Mouse (Mus musculus) embryo, embryonic 11 days (tissue): Measurements from ENCODE around the gene Hist1h2ab.

Experiments
- DNase-seq: peaks from one replicate; pipeline ENCODE4 v3.0.0-alpha.2; 2015

Hist1h2ab gene

DNA sequence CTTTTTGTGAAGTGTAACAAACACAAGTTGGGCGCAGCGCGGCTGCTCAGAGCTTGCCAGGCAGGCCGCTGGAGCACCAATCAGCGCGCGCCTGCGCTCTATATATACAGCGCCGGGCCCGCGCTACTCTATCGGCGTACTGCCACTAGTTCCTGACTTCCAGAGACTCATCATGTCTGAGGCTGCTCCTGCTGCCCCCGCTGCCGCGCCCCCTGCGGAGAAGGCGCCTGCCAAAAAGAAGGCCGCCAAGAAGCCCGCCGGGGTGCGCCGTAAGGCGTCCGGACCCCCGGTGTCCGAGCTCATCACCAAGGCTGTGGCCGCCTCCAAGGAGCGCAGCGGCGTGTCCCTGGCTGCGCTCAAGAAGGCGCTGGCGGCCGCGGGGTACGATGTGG, 12.3 kb upstream of the Hist1h2ab start, which contains the start of gene Hist1h1c:
Gene Hist1h1c, plus strand, starts transcription at position 132 of the 392 bp plus-strand sequence.
- DNase-seq = peak; percentile 95

DNA sequence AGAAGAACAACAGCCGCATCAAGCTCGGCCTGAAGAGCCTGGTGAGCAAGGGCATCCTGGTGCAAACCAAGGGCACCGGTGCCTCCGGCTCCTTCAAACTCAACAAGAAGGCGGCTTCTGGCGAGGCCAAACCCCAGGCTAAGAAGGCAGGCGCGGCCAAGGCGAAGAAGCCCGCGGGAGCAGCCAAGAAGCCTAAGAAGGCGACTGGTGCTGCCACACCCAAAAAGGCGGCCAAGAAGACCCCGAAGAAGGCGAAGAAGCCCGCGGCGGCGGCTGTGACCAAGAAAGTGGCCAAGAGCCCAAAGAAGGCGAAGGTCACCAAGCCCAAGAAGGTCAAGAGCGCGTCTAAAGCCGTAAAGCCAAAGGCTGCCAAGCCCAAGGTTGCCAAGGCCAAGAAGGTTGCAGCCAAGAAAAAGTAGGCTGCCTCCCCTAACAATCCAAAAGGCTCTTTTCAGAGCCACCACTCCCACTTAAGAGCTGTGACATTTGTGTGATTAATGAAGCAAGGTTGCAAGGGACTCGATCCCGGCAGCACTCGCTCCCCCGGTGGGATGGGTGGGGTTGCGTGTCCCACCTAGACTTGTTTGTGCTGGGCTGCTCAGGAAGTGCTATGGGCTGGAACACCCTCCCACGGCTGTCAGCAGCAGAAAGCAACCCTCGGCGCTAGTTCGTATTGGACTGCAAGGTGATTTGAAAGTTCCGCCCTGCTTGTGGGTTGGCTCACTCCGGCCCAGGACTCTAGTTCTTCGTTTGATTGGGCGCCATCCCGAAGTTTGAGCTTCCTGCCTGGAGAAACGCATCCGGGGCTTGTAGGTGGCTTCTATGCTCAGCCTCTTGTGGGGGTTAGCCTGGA, 11.6 kb upstream of the Hist1h2ab start:
- peak; percentile 93 for DNase-seq

DNA sequence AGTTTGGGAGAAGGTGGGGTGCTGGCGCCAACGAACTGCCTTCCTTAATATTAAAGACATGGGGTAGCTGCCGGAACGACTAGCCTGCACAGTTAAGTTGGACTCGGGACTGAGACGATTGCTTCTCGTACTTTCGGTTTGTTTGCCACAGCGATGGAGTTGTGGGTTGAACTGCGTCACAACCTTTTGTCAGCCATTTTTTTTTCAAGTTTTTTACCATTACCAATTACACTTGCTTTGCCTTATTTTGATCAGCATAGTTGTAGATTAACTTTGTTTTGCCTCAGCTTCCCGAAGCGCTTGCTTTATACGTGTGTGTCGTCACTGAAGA, 11.0 kb upstream of the Hist1h2ab start:
- no peak for DNase-seq

DNA sequence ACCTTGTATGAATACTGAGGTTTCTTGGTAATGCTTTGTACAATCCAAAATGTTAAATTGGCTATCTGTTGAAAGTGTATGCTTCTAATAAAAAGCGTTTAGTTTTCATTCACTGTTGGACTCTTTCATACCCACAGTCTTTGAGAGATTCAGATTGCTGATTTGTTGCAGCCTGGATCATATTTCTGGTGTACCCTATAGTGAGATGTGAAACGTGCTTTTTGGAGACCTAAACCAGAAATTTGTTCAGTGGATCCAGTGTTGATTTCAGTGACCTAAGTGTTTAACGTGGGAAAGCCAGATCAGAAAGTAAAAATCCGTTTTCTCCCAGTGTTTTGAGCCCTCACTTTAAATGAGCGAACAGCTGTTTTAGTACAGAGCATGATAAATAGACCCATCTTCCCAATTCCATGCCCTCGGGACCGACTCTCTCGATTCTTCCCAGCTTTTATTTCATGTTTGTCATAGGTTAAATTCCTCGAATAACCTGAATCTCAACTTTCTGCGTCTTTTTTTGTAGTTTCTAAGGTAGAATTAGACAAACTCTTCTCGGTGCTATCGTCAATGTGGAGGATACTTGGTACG, 10.6 kb upstream of the Hist1h2ab start:
- peak; percentile 42 for DNase-seq

DNA sequence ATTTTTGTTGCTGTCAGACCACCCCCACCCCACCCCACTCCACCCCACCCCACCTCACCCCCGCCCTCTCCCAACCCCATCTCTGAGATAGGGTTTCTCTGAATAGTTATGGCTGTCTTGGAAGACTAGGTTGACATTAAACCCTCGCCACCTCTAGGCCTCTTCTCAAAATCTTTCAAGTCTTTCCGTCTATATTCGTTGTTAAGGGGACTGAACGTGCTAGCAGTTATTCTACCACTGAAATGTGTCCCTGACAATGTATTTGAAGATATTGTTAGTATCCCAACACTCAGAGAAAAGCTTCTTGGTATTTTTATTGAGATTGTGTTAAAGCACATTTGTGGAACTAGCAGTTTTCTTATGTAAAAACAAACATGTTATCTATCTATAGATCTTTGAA, 10.0 kb upstream of the Hist1h2ab start:
- no peak for DNase-seq

DNA sequence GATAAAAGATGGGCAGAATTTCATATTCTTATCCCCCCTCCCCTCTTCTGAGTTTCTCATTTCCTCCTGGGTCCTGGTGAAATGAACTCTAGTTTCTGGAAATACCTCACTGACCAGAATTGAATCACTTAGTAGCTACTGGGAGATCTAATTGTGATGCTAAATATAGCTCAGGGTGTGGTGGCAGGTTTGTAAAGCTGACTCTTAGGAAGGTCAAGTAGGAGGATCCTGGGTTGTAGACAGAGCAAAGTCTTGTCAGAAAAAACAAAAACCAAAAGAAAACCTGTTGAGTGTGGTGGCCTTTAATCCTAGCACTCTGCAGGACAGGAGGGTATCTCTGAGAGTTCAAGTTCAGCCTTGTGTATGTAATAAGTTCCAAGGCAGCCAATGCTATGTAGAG, 8.9 kb upstream of the Hist1h2ab start:
- no peak for DNase-seq

DNA sequence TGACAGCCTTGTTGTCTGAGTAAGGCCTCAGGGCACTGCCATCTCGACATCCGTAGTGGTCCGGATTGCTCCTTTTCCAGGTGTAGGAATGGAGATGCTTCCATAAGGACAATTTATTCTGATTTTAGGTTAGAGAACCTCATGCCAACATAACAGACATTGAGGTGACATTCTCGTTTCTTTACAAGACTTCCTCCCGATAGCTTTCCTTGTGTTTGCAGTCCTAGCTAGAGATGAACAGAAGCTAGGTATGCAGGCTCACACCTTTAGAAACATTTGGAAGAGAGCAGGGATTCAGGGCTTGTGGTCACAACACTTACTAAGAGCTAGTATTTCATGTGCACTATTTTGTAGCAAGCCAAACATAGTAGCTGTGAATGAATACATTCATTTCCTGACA, 7.7 kb upstream of the Hist1h2ab start:
- no peak for DNase-seq

DNA sequence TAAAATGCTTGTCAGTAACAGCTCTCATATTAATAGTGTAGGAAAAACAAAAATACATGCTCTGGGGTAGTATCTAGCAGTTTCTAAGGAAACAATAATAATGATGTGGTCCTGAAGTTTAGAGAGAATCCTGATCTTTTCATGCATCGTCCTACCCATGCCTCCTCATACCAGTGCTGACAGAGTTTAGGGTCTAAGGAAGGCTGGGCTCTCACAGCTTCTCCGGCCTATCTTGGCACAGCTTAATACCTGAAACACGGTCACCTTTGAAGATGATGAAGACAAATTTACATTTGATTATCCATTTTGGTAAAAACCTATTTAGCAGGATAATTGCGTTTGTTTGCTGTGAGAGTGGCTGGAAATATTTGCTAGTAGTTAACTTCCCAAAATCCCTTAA, 7.0 kb upstream of the Hist1h2ab start:
- peak; percentile 37 for DNase-seq

DNA sequence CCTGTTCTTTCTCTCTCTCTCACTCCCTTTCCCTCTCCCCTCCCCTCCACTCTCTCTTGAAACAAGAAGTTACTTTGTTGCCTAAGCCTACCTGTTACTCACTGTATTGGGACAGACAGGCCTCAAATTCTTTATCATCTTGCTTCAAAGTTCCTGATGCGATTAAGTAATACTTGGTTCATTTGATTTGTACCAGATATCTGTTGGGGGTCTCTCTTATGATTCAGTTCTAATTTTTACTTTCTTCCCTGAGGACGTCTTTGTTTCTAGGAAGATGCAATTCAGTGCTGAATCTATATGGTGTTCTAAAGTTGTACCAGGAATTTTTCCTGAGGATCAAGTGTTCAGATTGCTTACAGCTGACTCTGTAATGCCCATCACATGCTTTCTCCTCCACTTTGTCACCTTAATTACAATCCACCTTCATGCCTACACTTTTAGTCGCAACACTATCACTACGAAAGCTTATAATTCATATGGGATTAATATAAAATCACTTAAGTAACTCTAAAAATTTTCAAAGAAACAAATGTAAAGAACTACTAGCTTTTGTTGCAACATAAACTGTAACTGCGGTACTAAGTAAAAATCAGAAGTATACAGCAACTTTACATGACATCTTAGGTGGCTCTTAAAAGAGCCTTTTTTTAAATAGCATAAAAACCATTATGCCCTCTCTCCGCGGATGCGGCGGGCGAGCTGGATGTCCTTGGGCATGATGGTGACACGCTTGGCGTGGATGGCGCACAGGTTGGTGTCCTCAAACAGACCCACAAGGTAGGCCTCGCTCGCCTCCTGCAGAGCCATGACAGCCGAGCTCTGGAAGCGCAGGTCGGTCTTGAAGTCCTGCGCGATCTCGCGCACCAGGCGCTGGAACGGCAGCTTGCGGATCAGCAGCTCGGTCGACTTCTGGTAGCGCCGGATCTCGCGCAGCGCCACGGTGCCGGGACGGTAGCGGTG, 6.2 kb upstream of the Hist1h2ab start:
- DNase-seq = peak; percentile 47

DNA sequence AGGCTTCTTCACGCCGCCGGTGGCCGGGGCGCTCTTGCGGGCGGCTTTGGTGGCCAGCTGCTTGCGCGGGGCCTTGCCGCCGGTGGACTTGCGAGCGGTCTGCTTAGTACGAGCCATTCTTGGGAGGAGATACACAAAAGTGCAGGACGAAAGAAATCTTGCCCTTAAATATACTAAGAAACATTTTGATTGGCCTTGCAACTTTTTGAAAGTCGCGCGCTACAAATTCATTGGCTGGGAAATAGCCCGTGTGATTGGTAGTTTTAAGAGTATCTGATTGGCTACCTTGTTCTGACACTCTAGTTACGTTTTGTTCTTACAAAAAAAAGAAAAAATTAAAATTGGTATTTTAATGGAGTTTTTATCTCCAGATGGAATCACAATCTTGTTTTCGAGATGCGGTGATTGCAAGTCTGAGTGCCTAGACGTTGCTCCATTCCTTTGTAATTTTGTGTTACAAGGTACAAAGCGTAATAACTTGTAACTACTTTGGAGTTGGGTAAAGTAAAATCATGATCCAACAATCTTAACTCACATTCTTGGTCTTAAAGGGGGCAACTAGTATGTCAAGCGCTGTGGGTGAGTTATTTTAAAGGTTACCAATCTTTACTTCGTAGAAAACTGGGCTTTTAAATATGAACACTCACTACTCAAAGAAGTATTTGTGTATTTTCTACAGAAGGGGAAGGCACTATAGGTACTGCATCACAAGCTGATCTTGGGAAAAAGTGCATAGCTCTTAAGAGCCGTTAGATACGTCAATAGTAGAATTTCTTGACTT, 5.4 kb upstream of the Hist1h2ab start, which contains the start of gene Hist1h3c:
Gene Hist1h3c, minus strand, starts transcription at position 222 of the 781 bp plus-strand sequence.
- DNase-seq = peak; percentile 93

DNA sequence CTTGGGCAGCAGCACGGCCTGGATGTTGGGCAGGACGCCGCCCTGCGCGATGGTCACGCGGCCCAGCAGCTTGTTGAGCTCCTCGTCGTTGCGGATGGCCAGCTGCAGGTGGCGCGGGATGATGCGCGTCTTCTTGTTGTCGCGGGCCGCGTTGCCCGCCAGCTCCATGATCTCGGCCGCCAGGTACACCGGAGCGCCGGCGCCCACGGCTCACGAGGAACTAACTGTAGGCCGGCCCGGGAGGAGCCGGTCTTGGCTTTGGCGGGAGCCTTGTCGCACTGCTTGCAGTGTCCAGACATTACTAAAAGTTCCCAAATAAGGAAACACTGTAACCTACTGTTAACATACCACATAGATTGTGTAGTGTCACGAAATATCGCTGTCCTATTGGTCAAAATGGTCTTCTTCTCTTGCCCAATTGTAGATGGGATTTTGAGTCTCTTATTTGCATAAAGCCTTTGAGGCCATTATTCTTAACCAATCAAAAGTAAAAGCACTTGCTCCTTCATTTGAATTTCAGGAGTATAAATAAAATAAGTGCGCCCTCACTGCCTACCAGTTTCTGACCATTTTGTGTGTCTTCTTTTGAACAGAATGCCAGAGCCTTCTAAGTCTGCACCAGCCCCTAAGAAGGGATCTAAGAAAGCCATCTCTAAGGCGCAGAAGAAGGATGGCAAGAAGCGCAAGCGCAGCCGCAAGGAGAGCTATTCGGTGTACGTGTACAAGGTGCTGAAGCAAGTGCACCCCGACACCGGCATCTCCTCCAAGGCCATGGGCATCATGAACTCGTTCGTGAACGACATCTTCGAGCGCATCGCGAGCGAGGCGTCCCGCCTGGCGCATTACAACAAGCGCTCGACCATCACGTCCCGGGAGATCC, 4.5 kb upstream of the Hist1h2ab start, which contains the start of gene Hist1h2bb:
Gene Hist1h2bb, plus strand, starts transcription at position 534 of the 880 bp plus-strand sequence.
- peak; percentile 92 for DNase-seq

DNA sequence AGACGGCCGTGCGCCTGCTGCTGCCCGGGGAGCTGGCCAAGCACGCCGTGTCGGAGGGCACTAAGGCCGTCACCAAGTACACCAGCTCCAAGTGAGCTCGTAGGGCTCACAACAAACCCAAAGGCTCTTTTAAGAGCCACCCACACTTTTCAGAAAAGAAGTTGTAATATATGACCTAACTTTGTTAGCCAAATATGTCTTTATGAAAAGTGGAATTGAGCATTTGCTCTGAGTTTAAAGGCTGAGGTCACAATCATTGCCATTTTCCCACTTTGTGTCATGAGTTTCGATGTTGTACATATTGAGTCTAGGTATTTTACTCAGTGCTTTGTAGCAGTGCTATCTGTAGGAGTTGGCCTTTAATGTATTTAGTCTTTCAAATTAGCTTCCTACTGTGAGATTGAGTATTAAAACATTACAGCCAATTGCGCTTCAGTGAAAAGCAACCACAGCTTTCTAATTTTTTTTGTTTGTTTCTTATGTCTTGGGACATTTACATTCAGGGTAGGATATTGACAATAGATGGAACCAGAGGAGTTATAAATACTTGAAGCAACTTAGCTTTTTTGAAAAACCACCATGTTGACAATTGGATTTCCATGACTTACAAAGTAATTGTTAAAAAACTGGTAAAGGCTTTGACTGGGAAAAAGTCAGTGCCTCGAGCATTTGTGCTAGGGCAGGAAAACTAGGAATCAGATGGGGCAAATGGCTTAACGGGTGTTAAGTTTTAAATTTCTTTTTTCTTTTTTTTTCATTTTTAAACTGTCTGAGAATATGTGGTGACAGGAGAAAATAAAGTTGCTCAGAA, 3.6 kb upstream of the Hist1h2ab start:
- peak; percentile 60 for DNase-seq

DNA sequence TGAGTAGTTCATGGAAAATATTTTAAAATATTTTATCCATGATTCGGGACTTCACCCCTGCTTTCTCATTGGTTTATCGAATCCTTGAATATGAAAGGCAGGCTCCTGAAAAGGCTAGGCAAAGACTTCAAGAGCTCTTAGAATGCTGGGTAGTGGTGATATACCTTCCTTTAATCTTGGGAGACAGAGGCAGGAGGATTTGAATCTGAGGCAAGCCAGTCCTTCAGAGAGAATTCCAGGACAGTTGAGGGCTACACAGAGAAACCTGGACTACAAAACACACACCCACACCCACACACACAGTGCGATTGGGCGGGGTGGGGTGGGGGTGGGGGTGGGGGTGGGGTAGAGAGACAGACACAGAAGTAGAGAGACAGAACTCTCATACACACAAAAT, 3.0 kb upstream of the Hist1h2ab start:
- DNase-seq = peak; percentile 58

DNA sequence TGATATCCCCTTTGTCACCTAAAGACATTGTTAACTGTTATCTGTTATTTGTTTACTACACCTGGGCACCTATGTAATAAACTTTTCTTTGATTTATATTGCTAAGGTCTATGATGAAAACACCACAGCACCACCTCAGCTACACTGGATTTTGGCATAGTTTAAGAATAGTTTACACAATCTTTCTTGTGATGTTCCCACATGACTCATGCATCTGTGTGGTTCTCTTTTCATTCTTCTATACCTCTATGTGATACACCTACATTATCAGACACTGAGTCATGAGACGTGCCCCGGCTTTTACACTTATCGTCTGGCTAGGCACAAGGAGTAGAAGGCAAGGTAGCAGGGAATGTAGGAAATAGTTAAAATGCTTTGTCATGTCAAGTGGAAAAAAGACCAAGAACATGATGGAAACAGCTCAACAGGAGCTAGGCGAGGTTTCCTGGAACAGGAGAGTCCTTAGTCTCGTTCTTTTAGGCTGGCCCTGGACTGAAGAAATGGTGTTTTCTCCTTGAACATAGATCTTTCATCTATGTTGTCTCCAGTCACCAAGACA, 1.3 kb upstream of the Hist1h2ab start:
- no peak for DNase-seq

DNA sequence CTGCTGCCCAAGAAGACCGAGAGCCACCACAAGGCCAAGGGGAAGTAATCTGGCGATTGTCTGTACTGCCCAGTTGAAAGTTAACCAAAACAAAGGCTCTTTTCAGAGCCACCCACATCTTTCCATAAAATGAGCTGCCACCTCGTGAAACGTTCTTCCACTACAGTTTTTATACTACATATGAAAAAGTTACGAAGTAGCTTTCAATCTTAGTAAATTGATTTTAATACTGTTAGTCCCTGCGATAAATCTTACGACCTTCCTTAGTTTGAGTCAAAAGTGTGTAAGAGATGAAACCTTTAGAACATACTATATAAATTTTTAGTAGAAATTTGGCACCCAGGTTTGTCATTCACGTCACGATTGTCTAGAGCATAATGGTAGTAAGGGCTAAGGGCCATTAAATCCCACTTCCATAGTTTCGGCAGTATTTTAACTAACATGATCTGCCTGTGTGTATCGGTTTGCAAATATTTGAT, 591 bp downstream of the Hist1h2ab start:
- DNase-seq = peak; percentile 58

DNA sequence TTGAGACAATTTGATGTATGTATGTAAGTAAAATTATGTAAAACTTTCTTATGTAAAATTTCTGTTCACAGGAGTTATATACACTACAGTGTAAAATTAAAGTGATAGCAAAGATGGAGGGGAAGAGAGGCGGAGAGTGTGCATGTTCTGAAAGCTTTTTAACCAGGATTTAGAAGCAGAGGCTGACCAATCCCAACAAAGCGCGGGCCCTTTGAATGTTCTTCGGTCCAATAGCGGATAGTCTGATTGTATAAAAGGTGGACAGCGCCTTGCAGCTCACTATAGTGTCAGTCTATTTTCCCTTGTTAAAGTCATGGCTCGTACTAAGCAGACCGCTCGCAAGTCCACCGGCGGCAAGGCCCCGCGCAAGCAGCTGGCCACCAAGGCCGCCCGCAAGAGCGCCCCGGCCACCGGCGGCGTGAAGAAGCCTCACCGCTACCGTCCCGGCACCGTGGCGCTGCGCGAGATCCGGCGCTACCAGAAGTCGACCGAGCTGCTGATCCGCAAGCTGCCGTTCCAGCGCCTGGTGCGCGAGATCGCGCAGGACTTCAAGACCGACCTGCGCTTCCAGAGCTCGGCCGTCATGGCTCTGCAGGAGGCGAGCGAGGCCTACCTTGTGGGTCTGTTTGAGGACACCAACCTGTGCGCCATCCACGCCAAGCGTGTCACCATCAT, 1.3 kb downstream of the Hist1h2ab start, which contains the start of gene Hist1h3b:
Gene Hist1h3b, plus strand, starts transcription at position 201 of the 675 bp plus-strand sequence.
- DNase-seq = peak; percentile 96

DNA sequence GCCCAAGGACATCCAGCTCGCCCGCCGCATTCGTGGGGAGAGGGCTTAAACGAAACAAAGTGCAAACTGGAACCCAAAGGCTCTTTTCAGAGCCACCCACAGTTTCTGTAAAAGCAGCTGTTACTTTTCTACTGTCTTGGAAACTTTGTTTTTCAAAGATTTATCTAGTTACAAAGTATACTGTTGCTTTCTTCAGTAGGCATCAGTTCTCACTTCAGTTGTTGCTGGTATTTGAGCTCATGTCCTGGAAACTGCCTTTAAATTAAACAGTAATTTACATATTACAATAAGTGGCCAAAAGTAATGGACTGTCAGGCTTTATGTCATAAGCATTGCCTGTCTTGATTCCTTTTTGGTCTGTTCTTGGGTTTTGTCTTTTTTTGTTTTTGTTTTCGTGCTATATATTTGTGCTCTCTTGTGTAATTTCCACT, 1.8 kb downstream of the Hist1h2ab start:
- DNase-seq = peak; percentile 37

DNA sequence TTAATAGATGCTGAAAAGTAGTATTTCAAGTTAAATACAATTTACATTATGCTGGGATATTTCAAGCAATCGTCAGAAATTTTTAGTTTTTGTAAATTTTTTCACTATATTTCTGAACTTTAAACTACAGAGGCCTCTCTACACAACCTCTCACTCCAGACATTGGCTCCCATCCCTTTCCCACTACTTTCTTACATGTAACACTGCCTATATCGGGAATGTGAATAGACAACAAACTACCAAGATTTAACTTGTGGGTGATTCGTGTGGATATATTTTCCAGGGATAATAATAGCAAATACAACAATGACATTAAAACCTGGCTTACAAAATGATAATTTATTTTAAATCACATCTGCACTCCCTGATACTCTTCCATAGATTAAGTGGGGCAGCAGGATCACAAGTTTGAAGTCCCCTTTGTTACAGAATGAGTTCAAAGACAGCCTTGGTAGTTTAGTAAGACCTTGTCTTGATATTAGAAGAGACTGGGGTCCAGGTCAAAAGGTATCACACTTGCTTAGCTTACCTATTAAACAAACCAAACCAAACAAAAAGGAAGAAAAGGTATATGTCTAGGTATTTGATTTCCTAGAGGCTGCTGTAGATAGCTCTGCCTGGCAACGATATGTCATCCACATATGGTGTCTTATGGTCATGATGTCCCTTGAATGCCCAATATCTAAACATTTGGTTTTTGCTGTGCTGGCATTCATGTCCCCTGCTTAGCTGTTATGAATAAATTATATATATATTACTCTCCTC, 2.6 kb downstream of the Hist1h2ab start:
- DNase-seq = no peak
